Mouse (Mus musculus): ENCODE data around the gene Gpn2.

The Gpn2 gene

DNA sequence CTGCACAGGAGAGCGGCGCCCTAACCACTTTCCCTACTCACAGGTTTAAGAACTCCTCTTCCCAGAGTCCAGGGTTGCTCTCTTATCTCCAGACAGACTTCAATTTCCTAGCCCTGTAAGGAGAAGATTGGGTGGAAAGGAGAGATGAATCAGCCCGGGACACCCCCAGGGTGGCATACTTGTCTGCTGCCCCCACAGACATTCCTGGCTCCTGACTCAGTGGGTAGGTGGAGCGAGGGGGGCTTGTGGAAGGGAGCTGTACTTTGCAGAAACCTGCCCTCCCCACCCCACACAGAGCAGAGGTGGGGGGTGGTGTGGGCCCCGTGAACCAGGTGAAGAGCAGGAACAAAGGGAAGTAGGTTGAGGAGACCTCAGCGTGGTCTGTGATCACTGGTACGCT lies 11.4 kb downstream of the Gpn2 start:
- DNase-seq: no peak

DNA sequence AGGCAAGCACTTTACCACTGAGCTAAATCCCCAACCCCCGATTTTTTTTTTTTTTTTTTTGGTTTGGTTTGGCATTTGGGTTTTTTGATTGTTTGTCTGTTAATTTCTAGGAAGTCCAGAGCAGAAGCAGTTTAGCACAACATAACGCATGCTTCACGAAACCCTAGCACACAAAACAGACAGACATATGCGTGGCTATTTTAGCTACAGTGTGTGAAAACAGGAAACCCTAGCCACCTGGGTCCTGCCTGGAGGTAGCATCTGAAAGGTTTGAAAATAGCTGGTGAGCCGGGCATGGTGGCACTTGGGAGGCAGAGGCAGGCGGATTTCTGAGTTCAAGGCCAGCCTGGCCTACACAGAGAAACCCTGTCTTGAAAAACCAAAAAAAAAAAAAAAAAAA lies 11.9 kb downstream of the Gpn2 start:
- no peak for DNase-seq

DNA sequence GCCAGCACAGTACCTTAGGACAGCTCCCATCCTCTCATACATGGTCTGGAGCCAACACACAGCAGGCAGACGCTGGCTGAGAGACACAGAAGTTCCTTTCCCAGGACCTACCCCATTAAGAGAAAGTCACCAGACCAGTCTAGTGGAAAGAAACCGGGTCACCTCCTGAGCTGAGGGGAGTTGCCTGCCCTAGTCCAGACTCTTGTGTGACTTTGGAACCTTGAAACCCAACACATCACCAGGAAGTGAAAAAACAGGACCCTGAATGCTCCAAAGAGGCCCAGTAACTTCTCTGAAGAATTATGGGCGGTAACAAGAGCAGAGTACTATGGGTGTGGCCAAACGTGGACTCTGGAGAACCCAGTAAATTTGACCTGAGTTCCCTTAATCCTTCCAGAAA lies 14.5 kb downstream of the Gpn2 start:
- peak; percentile 32 for DNase-seq

DNA sequence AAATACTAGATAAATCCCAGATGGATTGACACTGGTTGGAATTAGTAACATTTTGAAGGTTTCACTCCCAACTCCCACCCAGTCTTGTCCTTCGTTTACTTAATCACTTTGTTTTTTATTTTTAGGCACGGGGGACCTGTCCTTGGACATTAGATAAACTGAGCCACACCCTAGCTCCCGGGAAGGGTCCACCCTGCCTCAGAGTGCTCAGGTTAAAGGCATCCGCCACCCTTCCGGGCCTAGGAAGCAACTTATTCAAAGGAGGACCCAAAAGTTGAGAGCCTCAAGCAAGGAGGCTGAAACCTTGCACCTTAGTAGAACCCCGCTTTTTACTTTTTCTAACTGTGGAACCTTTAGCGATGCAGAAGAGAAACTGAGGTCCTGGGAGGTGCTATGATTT lies 15.0 kb downstream of the Gpn2 start:
- DNase-seq: no peak

DNA sequence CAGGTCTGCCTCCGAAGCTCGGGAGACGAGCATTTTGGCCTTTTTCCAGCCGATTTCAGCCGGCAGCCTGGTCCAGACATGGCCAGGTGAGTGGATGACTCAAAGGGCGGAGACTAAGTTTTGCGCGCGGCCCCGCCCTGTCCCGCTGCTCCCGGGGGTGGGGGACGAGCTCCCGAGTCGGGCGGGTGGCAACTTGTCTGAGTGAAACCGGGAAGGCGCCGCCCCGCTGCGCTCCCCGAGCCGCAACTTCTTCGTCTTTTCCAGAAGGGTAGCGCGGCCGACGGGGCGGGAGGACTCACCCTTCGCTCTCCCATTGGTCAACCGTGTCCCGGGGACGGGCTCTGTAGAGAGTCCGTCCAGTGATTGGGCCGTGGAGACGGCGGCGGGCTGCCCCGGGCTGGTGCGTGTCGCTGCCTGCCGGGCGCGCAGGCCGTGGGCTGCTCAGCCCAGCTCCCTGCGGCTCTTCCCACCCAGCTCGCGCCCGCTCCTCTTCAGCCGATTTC lies 15.5 kb downstream of the Gpn2 start:
- peak; percentile 95 to 96 for DNase-seq

DNA sequence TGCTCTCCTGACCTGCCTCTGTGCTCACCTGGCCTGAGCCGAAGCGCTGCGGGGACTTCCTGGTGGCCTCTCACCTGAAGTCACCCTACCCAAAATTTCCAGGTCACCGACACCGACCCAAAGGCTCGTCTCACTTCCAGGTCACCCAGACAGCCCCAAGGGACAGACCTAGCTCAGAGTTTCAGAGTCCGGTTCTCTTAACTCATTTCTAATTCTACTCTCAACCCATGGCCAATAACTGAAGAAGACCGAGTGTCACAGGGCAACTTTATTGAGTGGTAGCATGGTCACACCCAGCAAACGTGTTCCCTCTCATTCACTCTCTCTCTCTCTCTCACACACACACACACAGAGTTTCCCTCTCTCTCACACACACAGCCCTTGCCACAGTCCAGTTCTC lies 16.1 kb downstream of the Gpn2 start:
- no peak for DNase-seq

DNA sequence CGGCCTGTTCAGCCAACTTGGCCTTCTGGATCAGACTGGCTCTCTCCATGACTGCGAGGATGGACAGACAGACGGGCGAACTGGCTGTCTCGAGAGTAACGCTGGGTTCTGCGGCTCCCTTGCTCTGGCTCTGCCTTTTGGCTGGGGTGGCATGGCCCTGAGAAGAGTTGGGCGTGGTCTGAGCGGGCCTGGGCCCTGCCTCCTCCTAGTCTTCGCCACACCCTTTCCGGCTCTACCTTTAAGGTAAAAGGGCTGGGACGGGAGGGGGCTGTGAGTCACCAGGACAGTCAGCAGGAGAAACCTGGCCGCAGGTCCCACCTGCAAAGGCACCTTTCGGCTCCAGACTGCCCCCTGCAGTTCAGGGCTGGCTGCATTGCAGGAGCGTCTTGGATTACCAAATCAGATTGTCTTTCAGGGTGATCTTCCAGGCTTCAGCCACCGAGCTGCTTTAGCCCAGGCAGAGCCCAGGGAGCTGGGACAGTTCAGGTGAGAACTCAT lies 17.6 kb downstream of the Gpn2 start, which contains the start of gene Sfn:
Gene Sfn (minus strand): TSS at position 448 of the 498 bp plus-strand sequence.
- DNase-seq: peak; percentile 74 to 88

DNA sequence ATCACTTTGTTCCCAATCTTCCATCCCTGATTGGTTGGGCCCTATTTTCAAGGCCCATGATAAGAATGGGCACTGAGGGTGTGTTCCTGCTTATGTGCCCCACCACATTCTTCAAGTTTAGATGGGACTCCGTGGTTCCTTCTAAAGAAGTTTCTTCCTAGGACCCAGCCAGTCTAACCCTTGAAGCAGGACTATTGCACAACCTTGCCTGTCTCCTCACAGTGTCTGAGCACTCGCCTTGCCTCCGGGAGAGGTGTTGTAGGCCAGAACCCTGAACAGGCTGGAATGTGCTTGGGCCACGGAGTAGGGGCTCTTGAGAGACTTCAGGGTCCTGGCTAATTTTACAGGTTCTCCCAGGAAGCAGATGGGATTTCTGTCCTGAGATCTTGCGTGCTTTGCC lies 18.9 kb downstream of the Gpn2 start:
- DNase-seq: no peak

DNA sequence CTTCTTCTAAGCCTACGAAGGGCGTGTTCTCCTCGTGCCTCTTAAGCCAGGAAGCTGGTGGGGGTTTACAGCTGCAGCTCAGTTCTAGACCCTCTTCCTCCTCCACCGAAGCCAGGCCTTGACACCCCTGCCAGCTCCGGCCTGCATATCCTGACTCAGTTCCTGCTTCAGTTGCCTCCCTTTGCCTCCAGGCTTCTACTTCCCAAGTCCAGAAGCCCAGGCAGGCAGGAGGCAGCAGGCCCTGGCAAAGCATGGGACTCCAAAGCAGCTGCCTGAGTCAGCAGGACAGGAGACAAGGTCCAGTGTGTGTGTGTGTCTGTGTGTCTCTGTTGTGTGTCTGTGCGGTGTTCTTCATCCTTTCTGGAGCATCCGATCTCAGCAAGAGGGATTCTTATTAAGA lies 20.0 kb downstream of the Gpn2 start:
- DNase-seq: peak in 1 of 2 experiments; percentile 33

DNA sequence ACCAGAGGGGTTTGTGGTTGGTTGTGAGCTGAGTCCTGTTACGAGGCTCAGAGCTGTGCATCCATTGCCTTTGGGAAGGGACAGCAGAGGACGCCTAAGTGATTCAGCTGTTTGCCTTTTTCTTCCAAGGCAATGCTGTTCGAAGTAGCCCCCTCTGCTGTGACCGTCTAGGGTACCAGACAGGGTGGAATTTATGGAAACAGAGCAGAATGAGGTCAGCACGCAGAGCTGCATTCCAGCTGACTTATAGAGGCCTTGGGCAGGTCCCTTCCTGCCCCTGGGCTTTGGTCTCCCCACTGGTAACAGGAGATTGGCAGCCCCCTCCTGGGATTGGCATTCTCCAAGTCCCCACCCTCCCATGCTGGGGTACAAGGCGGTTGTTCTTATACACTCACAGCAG lies 20.7 kb downstream of the Gpn2 start:
- DNase-seq: no peak

DNA sequence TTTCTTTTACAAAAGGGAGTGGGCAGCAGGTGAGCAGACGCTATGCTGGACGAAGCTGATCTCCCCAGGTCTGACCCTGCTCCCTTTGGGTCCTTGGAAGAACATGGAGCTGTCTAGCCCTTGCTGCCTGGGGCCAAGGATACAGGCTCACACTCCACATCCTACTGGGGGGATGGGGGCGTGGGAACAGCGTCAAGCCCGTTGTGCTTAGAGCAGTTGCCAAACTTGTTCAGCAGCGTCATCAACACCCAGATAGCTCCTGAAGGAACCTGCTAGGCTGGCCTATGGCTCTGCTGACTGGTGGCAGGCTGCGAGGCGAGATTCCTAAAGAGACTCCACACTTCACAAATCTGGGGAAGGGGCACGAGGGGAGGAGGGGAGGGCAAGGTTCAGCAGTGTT lies 21.2 kb downstream of the Gpn2 start:
- DNase-seq: no peak

DNA sequence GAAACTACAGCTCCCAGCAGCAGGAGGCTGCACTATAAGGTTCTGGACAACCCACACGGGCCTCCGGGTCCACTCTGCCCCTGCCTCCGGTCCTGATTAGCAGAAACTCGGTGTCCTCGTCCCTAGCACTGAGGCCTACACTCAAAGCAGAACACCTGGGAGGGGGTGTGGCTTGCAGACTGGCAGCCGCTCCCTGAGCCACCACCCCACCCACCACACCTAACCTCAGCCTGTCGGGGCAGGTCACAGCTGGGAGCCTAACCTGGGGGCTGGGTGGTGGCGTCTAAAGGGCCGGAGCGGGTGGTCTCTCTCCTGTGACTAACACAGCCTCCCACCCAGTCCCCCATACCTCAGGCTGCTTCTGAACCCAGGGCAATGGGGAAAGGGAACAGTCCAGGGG lies 23.1 kb downstream of the Gpn2 start:
- no peak for DNase-seq

DNA sequence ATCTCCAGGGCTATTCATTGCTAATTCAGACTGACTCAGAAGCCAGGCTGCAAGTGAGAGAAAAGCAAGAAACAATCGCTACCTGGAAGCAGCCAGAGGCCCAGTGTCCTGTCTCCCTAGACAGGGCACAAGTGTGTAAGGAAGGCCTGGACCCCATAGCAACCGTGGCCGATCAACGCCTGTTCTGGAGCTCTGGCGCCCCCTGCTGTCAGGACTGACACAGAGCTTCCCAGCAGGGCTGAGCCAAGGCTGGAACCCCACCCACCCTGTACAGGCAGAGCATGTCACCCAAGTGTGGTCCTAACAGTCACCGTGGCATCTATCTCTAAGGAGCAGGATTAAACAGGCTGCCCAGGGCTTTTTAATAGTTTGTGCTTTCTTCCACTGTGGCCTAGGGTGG lies 25.6 kb downstream of the Gpn2 start:
- peak; percentile 84 to 96 for DNase-seq

DNA sequence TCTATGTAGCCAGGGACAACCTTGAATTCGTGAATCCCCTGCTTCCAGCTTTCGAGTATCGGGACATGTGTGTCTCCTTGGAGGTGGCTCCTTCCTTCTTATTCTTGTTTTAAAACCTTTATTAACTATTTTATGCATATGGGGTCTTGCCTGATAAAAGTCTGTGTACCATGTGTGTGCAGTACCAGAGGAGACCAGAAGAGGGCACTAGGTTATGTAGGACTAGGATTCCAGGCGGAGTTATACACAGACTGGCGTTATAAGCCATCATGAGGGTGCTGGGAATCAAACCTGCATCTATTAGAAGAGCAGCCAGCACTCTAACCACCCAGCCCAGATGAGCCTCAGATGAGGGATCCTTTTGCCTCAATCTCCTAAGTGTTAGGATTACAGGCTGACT lies 27.7 kb downstream of the Gpn2 start:
- no peak for DNase-seq

DNA sequence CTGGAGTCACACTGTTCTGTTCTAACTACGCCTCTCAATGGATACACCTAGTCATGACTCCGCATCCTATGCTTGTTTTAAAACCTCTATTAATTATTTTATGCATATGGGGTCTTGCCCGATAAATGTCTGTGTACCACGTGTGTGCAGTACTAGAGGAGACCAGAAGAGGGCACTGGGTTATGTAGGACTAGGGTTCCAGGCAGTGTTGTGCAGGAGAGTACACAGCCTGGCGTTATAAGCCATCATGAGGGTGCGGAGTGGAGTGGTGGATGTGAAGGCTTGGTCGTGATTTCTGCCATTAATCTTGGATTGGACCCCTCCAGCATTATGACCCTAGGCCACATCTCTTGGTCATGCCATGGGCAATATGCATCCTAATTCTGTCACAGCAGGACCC lies 28.3 kb downstream of the Gpn2 start:
- DNase-seq: no peak

DNA sequence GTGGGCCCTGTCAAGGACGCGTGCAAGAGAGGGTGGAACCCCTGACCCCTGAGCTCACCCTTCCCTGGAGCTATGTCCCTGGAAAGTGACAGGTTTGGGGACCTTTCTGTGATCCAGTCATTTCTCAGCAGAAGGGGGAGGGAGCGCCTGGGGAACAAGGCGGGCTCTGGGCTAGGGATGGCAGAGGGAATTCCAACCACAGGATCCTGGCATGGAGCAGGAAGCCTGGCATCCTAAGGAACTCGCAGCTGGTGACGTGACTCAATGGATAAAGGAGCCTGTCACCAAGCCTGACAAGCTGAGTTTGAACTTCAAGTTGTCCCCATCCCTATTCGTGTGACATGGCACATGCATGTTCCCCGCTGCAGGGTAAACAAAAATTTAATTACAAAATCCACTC lies 28.9 kb downstream of the Gpn2 start:
- DNase-seq: no peak

DNA sequence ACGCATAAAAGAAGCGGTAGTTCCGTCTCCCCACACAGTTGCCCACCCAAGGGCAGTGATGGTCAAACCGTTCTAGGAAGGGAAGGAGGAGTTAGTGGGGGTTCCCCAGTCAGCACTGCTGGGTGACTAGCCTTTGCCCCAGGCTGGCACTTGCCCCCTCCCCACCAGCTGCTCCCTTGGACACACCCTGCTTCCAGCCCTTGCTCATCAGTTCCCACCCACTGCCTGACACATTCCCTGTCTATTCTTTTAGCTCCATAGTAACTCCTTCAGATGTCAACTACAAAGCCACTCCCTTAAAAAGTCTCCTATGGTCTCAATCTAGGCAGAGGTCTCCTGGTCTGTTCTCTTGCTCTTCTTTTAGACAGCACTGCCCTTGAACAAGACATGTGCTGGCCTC lies 29.7 kb downstream of the Gpn2 start:
- no peak for DNase-seq

DNA sequence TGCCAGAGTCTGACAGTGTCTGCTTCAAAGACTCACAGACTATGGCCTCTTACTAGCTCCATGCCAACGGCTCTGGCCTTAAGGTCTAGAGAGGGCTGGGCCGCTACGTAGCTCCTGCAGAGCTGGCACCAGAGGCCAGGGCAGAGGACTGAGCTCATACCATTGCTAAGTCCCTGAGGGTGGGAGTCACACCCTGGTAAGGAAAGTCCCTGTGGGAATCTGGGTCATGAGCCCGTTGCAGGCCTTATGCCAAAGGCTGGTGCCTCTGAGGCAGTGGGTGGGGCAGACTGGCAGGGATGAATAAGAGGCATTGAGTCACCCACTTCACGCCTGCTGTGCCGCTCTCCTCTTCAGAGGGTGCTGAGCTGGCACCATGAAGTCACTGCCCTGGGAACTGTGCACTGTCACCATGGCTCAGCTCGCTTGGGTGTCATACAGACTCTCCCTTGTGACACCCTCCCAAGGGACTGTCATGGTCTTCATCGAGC lies 30.2 kb downstream of the Gpn2 start:
- no peak for DNase-seq

DNA sequence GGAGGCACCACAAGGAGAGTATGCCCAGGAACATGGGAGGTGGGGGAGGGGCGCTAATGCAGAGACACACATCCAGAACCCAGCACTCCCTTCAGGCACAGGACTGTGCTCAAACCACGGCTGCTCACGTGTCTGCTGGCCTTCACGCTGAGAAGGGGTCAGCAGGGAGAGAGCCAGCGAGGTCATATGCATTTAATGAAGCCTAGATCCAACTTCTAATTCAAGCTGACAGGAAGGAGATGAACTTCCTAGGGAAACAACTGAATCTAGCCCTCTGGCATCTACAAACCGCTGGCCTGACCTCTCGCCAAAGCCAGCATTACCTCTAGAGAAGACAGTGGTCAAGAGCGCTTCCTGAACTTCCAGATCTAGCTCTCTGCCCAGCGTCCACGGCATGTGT lies 31.3 kb downstream of the Gpn2 start:
- peak; percentile 51 to 53 for DNase-seq

DNA sequence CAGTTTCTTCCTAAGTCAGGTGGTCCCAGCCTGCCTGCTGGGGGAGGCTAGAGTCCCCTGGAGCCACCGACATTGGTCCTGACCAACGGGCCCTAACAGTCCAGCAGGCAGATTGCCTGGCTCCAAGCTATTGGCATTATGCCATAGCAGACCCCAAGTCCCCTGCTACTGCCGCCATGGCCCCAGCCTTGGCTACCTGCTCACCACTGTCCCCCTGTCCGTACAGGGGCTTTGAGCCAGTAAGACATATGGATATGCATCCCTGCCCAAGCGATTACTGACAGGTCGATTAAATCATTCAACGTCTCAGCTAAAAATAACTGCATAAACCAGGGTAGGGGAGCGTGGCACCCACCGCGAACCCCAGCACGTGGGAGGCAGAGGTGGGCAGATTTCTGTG lies 33.8 kb downstream of the Gpn2 start:
- no peak for DNase-seq

DNA sequence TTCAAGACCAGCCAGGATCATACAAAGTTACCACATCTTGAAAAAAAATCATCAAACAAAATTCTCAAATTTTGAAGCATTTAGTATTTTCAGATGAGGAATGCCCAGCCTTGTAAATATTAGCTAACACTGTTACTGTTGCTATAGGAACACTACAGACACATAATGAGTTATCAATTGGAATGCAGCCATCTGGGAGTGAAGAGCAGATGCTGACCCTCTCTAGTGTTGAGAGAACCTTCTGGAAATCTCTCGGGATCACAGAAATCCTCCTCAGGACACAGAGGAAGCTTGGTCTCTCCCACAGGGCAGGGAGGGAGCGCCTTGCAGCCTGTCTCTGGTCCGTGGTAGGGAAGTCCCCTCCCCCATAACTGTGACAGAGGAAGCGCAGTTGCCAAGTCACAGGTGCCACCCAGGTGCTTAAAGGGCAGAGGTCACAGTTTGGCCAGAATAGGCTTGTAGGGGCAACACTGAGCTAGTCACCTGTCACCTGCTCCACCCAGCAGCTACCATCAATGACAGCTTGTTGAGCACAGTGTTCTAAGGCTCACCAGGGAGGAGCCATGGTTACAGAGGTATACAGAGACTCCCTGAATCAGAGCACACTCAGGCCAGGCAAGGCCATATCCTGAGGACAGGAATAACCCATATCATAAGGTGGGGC lies 35.4 kb downstream of the Gpn2 start:
- DNase-seq: no peak

DNA sequence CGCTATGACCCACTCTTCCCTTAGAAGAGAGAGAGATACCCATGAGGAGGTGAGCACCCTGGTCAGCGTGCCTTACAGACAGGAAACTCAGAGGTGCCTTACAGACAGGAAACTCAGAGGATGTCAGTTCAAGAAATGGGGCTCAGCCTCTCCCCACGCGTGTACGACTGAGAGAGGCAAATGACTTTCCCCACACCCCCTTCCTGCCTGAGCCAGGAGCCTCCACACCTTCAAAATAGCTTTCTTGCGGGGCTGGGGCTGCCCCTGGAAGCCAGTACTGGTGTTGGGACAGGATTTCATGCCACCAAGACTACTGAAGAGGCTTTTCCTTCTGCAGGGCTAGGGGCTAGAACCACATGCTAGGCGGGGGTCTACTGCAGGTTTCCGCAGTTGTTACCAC lies 36.5 kb downstream of the Gpn2 start:
- DNase-seq: no peak

DNA sequence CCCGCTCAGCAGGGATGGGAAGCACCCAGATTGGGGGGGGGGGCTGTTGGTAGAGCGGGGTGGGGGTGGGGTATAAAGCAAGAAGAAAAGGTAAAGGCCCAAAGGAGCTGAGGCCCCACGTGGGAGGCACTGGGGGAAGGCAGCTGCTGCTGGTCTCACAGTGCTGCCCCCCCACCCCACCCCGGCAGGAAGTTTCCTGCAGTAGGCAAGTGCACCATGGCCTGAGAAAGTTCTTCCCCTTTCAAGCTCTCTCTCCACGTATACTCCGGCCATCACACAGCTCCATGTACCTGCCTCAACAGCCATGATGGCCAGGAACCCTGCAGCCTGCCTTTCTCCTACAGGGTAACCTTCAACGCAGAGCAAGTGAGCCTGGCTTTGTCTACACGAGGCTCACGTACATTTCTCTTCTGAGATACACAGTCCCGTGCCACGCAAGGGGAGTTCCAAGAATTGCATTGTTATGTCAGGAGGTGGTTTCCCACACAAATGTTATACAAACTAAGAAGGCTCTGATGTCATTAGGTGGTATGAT lies 38.1 kb downstream of the Gpn2 start:
- no peak for DNase-seq

DNA sequence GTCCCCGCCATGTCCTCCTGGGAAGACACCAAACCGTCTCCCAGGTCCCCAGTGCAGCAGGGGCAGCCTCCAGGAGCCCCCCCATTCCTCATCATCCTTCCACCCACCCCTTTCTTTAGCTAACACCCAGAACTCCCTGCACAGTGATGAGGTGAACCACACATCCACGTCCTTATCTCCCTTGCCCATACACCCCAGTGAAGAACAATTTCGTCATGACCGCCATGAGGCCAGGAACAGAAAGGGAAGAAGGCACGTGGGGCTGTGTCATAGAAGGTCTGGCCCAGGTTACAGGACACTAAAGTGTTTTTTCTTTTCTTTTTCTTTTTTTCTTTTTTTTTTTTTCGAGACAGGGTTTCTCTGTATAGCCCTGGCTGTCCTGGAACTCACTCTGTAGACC lies 40.7 kb downstream of the Gpn2 start:
- no peak for DNase-seq

DNA sequence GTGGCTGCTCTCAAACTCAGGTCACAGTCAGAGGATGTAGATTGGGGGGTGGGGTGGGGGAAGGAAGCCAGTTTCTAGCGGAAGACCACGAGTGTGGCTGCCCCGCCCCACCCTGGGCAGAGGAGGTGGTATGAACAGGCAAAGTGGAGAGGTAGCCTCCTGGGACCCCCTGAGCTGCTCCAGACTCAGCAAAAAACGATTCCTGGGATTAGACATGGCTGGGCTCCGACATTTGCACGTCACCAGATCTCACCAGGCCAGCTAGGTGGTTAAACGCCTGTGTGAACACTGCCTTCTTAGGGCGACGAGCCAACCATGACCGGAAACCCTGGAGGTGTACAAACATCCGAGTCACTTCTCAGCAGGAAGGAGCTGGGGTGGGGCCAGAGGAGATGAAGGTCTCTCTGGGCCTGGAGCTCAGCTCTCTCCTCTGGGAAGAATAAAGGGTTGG lies 41.5 kb downstream of the Gpn2 start:
- DNase-seq: peak; percentile 87 to 88
